Mouse (Mus musculus): ENCODE results near the gene 2010109A12Rik. TPM values are rescaled to one million over a fixed set of nuclear protein-coding genes. Genes with fewer than 3 reads are reported as not detected.

Gene 2010109A12Rik
- polyA plus RNA-seq, 1 experiment from 2014 or later: 0.95 TPM

Other genes starting within 250 kb of the 2010109A12Rik start
- gene Sowahb, start 161.5 kb upstream of the 2010109A12Rik start, polyA plus RNA-seq (2016; fragmentation: Nextera tagmentation; extraction: Ambion mirVana): 0.73 and 1.2 TPM in 2 replicates
- gene Sept11, start 113.1 kb upstream of the 2010109A12Rik start, polyA plus RNA-seq (2016; fragmentation: Nextera tagmentation; extraction: Ambion mirVana): 129 and 153 TPM in 2 replicates
- 81.4 and 81.6 TPM in 2 replicates for gene Ccni, start within 50 bp of the 2010109A12Rik start, polyA plus RNA-seq (2016; fragmentation: Nextera tagmentation; extraction: Ambion mirVana)
- gene Ccng2, start 60.7 kb downstream of the 2010109A12Rik start, polyA plus RNA-seq (2016; fragmentation: Nextera tagmentation; extraction: Ambion mirVana): 30.2 and 38.3 TPM in 2 replicates

Data from heart, embryonic 10.5 days (tissue).